Mouse (Mus musculus): ENCODE results near the gene Prkcg.
A peak's percentile ranks its signal among the peaks of the same experiment; 100 is the strongest.
"Not testable (repeated sequence)": the region's sequence is repeated elsewhere in the genome, so short reads cannot be mapped to it uniquely, and the experiment has no call there.

Prkcg gene

GRCm38 (mm10) chr7:3288976-3289970 lies at the start of gene Prkcg, which contains the start of gene Myadm:
Gene Prkcg (plus strand): TSS chr7:3289179.
Gene Myadm (plus strand): TSS chr7:3289080.
- DNase-seq (ENCODE audit: low read depth), result peak; percentile 40

GRCm38 (mm10) chr7:3239193-3239592 lies 49.8 kb upstream of the Prkcg start:
- DNase-seq (ENCODE audit: low read depth), result no peak

- DNase-seq (ENCODE audit: low read depth), result no peak
These were observed 28.3 kb upstream of the Prkcg start for GRCm38 (mm10) chr7:3260701-3261100.

GRCm38 (mm10) chr7:3261446-3261845 lies 27.5 kb upstream of the Prkcg start:
- DNase-seq (ENCODE audit: low read depth), result no peak

- DNase-seq (ENCODE audit: low read depth), result peak; percentile 27
These were observed 26.2 kb upstream of the Prkcg start for GRCm38 (mm10) chr7:3262789-3263188.

GRCm38 (mm10) chr7:3264390-3265022 lies 24.5 kb upstream of the Prkcg start:
- no peak for DNase-seq (ENCODE audit: low read depth)

GRCm38 (mm10) chr7:3265311-3265710 lies 23.7 kb upstream of the Prkcg start:
- DNase-seq (ENCODE audit: low read depth), result no peak

GRCm38 (mm10) chr7:3267261-3267660 lies 21.7 kb upstream of the Prkcg start:
- no peak for DNase-seq (ENCODE audit: low read depth)

GRCm38 (mm10) chr7:3267888-3268287 lies 21.1 kb upstream of the Prkcg start:
- DNase-seq (ENCODE audit: low read depth), result no peak

- no peak for DNase-seq (ENCODE audit: low read depth)
These were observed 20.7 kb upstream of the Prkcg start for GRCm38 (mm10) chr7:3268291-3268690.

GRCm38 (mm10) chr7:3272206-3272605 lies 16.8 kb upstream of the Prkcg start:
- DNase-seq (ENCODE audit: low read depth), result no peak

- no peak for DNase-seq (ENCODE audit: low read depth)
These were observed 13.4 kb upstream of the Prkcg start for GRCm38 (mm10) chr7:3275455-3276170.

GRCm38 (mm10) chr7:3276781-3277180 lies 12.2 kb upstream of the Prkcg start:
- not testable (repeated sequence) for DNase-seq (ENCODE audit: low read depth)

- DNase-seq (ENCODE audit: low read depth), result no peak
These were observed 8.8 kb upstream of the Prkcg start for GRCm38 (mm10) chr7:3280080-3280653.

- DNase-seq (ENCODE audit: low read depth), result no peak
These were observed 8.3 kb upstream of the Prkcg start for GRCm38 (mm10) chr7:3280654-3281153.

- DNase-seq (ENCODE audit: low read depth), result no peak
These were observed 7.2 kb upstream of the Prkcg start for GRCm38 (mm10) chr7:3281741-3282140.

GRCm38 (mm10) chr7:3283081-3283875 lies 5.7 kb upstream of the Prkcg start:
- DNase-seq (ENCODE audit: low read depth), result no peak

GRCm38 (mm10) chr7:3284604-3285003 lies 4.4 kb upstream of the Prkcg start:
- DNase-seq (ENCODE audit: low read depth), result no peak

- no peak for DNase-seq (ENCODE audit: low read depth)
These were observed 2.9 kb upstream of the Prkcg start for GRCm38 (mm10) chr7:3286036-3286435.

GRCm38 (mm10) chr7:3287186-3287585 lies 1.8 kb upstream of the Prkcg start:
- DNase-seq (ENCODE audit: low read depth), result no peak

Measured in c-Kit-positive CD71-positive TER-119-negative erythroid progenitor cells, embryonic 14.5 days (primary cell).